Mouse (Mus musculus) lung, embryonic 15.5 days (tissue): Measurements from ENCODE around the gene Slc2a4. TPM values are rescaled to one million over a fixed set of nuclear protein-coding genes. Genes with fewer than 3 reads are reported as not detected.

Experiments
- ATAC-seq: fragments of 200-750 bp; cut with Nextera tagmentation; 2 replicates; pipeline ENCODE4 v1.8.0; 2017; ENCODE audit warnings: moderate number of reproducible peaks, borderline replicate concordance; ENCODE audit not compliant: low FRiP score, low TSS enrichment; ENCODE audit errors: extremely low read depth
- H3K27ac ChIP-seq: fragments of 300-500 bp; sonication (generic); 2 replicates; pipeline ENCODE4 v1.5.1; 2015; ENCODE audit warnings: moderate library complexity, mild to moderate bottlenecking, inconsistent platforms
- H3K27me3 ChIP-seq: fragments of 300-500 bp; sonication (generic); 2 replicates; pipeline ENCODE4 v1.6.1; 2015; ENCODE audit warnings: inconsistent platforms
- H3K36me3 ChIP-seq: fragments of 300-500 bp; sonication (generic); 2 replicates; pipeline ENCODE4 v1.6.1; 2015; ENCODE audit warnings: inconsistent platforms
- H3K4me1 ChIP-seq: fragments of 300-500 bp; sonication (generic); 2 replicates; pipeline ENCODE4 v1.6.1; 2015; ENCODE audit warnings: inconsistent platforms
- H3K4me2 ChIP-seq: fragments of 300-500 bp; sonication (generic); 2 replicates; pipeline ENCODE4 v1.6.1; 2015; ENCODE audit warnings: inconsistent platforms, mild to moderate bottlenecking, moderate library complexity
- H3K4me3 ChIP-seq: fragments of 300-500 bp; sonication (generic); 2 replicates; pipeline ENCODE4 v1.5.1; 2015; ENCODE audit warnings: mild to moderate bottlenecking, inconsistent platforms
- H3K9ac ChIP-seq: fragments of 300-500 bp; sonication (generic); 2 replicates; pipeline ENCODE4 v1.6.1; 2015; ENCODE audit warnings: inconsistent platforms
- H3K9me3 ChIP-seq: fragments of 300-500 bp; sonication (generic); 2 replicates; pipeline ENCODE4 v1.6.1; 2016; ENCODE audit warnings: inconsistent platforms
- WGBS: fragments of 180-500 bp; shearing (Covaris S2); methylation state at CpG from one replicate; pipeline ENCODE4 v1.1.7; 2015; 5-methylcytosine and 5-hydroxymethylcytosine counted together
- microRNA-seq: library from miRNA; unstranded; fragments of <30 nt; microRNA quantifications from one replicate; pipeline ENCODE4, GENCODE M21; 2016
- polyA plus RNA-seq: library from polyadenylated mRNA; unstranded; fragments of >200 nt; fragmentation: Nextera tagmentation; extraction: Ambion mirVana; gene quantifications from 2 replicates; pipeline ENCODE4 v1.2.1, GENCODE M21; 2015

The Slc2a4 gene
- polyA plus RNA-seq, 1 experiment from 2014 or later = 18.0 TPM

DNA sequence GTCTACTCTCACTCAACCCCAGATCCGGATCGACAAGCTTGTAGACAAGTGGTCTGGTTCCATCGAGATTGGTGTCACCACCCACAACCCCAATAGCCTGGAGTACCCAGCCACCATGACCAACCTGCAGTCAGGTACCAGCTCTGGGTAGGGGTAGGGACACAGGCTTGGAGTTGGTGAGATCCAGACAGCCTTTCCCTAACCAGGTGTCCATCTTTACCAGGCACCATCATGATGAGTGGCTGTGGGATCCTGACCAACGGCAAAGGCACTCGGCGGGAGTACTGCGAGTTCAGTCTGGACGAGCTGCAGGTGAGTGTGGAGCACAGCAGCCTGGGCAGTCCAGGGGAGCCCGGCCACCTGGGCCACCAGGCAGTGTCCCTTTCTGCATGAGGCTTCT, 43.7 kb downstream of the Slc2a4 start:
- Histone ChIP-seq H3K27ac (no peak overlapping the region), H3K9ac (no peak overlapping the region), H3K4me2 (no peak overlapping the region), H3K4me1 (peaks cover 22% of the 10 kb centered on the region), H3K4me3 (no peak overlapping the region), H3K27me3 (no peaks in the 10 kb centered on the region), H3K9me3 (no peaks in the 10 kb centered on the region), H3K36me3 (peaks cover 59% of the 10 kb centered on the region)
- 88% methylated on average over 9 of the region's 9 CpGs for WGBS
- ATAC-seq = no peak

DNA sequence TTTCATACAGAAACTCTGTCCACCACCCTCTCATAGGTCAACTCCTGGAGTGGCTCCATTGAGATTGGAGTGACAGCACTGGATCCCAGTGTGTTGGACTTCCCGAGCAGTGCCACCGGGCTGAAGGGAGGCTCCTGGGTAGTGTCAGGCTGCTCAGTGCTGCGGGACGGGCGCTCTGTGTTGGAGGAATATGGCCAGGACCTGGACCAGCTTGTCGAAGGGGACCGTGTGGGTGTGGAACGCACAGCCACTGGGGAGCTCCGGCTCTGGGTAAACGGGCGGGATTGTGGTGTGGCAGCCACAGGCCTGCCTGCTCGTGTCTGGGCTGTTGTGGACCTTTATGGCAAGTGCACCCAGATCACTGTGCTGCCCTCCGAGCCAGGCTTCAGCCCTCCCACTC, 45.0 kb downstream of the Slc2a4 start:
- 87% methylated on average over 13 of the region's 13 CpGs for WGBS
- peaks cover 45% of the 10 kb centered on the region for H3K36me3 ChIP-seq

DNA sequence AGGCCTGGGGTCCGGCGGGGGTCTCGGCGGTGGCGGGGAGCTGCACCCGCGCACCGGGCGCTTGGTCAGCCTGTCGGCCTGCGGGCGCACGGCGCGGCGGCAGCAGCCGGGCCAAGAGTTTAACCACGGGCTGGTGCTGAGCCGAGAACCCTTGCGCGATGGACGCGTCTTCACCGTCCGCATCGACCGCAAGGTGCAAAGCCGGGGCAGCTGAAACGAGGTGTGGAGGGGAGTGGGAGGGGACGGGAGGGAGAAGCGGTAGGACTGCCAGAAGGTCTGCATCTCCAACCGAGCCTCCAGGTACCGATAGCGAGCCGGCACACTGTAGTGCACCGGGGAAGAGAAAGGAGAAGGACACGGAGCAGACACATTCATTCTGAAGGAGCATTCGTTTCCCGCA, 46.0 kb downstream of the Slc2a4 start:
- H3K4me1 ChIP-seq = peaks cover 26% of the 10 kb centered on the region
- no peaks in the 10 kb centered on the region for H3K27me3 ChIP-seq
- no peaks in the 10 kb centered on the region for H3K9me3 ChIP-seq
- H3K4me2 ChIP-seq = peak overlapping the region; percentile 95
- H3K9ac ChIP-seq = peak overlapping the region; percentile 77
- H3K27ac ChIP-seq = peak overlapping the region; percentile 98
- ATAC-seq = no peak; the same call in 1 of the 2 replicates
- under 1% methylated on average over 39 of the region's 39 CpGs for WGBS
- peak overlapping the region; percentile 88 for H3K4me3 ChIP-seq
- peaks cover 35% of the 10 kb centered on the region for H3K36me3 ChIP-seq

More for the DNA sequence above, 45.0 kb downstream of the Slc2a4 start:
- H3K9me3 ChIP-seq = no peaks in the 10 kb centered on the region
- no peak for ATAC-seq
- H3K27me3 ChIP-seq = no peaks in the 10 kb centered on the region
- peak overlapping the region; percentile 95 for H3K4me2 ChIP-seq
- peak overlapping the region; percentile 88 for H3K4me3 ChIP-seq
- no peak overlapping the region for H3K27ac ChIP-seq
- peak overlapping the region; percentile 77; the same call in 1 of the 2 replicates for H3K9ac ChIP-seq
- peaks cover 26% of the 10 kb centered on the region for H3K4me1 ChIP-seq

DNA sequence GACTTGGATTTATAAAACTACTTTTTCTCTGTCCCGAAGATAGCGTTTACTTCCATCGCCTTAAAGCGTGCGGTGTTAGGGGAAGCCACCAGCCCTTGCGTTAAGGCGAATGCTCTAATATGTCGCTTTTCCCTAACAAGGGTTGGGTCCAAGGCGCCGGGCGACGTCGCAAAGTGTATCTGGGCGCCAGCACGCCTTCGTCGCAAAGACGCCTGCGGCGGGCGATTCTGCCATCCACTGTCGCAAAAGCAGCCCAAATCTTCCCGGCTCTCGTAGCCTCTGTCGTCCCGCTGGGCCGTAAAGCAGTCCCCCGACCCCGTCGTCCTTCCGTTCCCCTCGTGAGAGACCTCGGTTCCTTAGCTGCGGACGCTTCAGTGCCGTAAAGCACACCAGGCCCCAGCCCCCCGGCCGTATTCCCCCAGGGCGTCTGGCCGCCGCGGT, 46.6 kb downstream of the Slc2a4 start:
- Histone ChIP-seq H3K27ac (peak overlapping the region; percentile 98), H3K27me3 (no peaks in the 10 kb centered on the region), H3K9me3 (no peaks in the 10 kb centered on the region)

DNA sequence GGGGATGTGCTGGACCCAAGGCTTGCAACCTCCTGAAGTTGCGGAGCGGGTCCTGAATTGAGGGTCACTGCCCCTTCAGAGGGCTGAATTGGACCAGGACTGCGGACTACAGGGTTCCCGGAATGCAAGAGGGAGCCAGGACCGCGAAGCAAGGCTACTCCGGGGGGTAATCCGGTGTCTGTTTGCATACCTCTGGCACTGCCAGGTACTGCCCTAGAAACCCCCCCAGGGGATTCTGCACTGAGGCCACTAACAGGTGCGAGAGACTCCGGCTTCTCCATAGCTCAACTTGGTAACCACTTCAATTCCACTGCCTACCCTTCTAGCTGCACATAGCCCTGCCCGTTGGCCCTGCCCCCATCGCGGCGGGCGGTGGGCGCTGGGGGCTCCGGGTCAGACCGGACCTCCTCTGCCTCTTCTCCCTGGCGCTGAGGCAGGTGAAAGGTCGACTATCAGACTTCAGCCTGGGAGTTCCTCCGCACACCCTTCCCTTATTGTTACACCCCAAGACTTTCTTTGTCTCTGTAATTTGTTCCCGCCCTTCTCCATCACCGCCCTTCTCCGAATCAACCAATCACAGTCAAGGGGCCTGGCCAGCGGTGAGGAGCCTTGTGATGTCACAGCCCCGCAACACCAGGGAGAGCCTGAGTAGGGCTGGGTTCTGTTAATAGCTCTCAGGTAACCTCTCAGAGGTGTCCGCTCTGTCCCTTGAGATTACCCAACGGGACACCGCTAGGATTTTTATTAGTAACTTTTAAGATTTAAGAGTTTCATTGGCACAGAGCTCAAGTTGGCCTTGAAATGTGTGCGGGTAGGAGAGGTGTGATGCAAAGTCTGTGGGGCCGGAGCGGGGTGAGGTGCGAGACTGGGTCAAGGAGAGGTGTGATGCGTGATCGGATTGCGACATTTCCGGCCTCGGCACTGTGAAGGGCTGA, 47.2 kb downstream of the Slc2a4 start, which contains the start of the genes 2810408A11Rik and Neurl4:
2810408A11Rik (minus strand) TSS at position 517 of the 935 bp plus-strand sequence.
Neurl4 (plus strand) TSS at position 602 of the 935 bp plus-strand sequence.
- Histone ChIP-seq H3K4me3 (peak within 1 kb of the TSS; percentile 88), H3K9ac (peak within 1 kb of the TSS; percentile 77), H3K9me3 (no peaks in the 10 kb centered on the region), H3K27me3 (no peaks in the 10 kb centered on the region), H3K4me1 (peaks cover 26% of the 10 kb centered on the region), H3K36me3 (peaks cover 23% of the 10 kb centered on the region), H3K27ac (peak within 1 kb of the TSS; percentile 98), H3K4me2 (peak within 1 kb of the TSS; percentile 95)
- peak; percentile 93 for ATAC-seq
- WGBS = under 1% methylated on average over 38 of the region's 38 CpGs

More for the DNA sequence above, 46.6 kb downstream of the Slc2a4 start:
- H3K9ac ChIP-seq = peak overlapping the region; percentile 77
- WGBS = under 1% methylated on average over 42 of the region's 42 CpGs
- H3K4me1 ChIP-seq = peaks cover 26% of the 10 kb centered on the region
- H3K4me2 ChIP-seq = peak overlapping the region; percentile 95
- ATAC-seq = peak; percentile 80
- peak overlapping the region; percentile 88 for H3K4me3 ChIP-seq
- peaks cover 30% of the 10 kb centered on the region for H3K36me3 ChIP-seq

DNA sequence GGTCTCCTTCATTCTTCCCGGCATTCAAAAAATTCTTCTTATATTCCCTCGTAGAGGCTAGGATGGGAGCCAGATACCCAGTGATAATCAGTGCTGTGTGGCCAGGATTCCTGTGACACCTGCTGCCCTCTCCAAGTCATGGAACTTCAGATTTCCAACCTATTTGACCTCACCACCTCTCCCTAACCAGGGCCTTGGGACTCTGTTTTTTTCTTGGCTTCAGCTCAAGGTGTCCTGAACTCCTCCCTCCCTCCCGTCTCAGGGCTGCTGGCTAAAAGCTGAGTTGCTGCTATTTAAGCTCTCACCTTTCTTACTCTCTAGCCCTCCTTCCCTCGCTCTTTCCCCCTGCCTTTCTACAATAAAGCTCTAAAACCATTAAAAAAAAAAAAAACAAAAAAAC, 48.1 kb downstream of the Slc2a4 start:
- Histone ChIP-seq H3K4me3 (peak overlapping the region; percentile 88), H3K4me2 (peak overlapping the region; percentile 95), H3K9ac (peak overlapping the region; percentile 77), H3K27ac (peak overlapping the region; percentile 98), H3K36me3 (peaks cover 15% of the 10 kb centered on the region), H3K9me3 (no peaks in the 10 kb centered on the region), H3K27me3 (no peaks in the 10 kb centered on the region), H3K4me1 (peaks cover 26% of the 10 kb centered on the region)
- WGBS = 9% methylated on average over 4 of the region's 4 CpGs
- ATAC-seq = no peak

DNA sequence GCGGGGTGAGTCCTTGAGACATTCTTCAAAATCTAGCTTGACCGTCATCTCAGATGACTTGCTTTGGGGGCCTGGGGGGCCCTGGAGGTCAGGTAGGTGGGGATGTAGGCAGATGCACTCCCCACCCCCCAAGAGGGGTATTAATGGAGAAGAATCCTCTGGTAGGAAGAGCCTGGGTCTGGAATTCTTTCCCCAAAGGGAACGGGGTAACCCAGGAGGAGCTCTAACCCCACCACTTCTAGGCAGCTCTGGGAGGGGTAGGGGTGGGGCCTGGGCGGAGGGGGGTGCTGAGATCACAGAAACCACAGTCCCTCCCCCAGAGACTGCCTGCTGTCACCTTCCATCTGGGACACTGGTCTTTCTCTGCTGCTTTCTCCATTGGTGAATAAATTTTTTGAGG, 52.7 kb downstream of the Slc2a4 start, which contains the start of gene Acap1:
Acap1 (minus strand) TSS at position 249 of the 400 bp plus-strand sequence.
- H3K36me3 ChIP-seq = no peaks in the 10 kb centered on the region
- WGBS = 59% methylated on average over 4 of the region's 4 CpGs
- H3K4me2 ChIP-seq = no peak within 1 kb of the TSS; the same call in 1 of the 2 replicates
- peaks cover 24% of the 10 kb centered on the region for H3K4me1 ChIP-seq
- no peaks in the 10 kb centered on the region for H3K27me3 ChIP-seq
- H3K9me3 ChIP-seq = no peaks in the 10 kb centered on the region
- no peak for ATAC-seq
- H3K9ac ChIP-seq = no peak within 1 kb of the TSS
- H3K4me3 ChIP-seq = no peak within 1 kb of the TSS
- no peak within 1 kb of the TSS for H3K27ac ChIP-seq

DNA sequence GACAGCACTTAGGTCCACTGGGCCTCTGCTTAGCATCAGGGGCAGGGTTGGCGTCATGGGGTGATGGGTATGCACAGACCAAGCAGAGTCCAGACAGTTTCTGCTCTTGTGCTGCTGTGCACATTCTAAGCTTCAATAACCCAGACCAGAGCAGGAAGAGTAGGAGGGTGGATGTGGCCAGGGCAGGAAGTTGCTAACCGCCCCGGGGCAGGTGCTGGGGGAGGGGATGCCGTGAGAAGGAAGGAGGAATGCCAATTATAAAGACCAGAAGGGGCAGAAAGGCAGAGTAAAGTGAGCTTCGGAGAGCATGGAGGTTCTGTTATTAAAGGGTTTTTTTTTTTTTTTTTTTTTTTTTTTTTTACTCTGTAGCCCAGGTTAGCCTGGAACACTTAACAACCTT, 53.3 kb downstream of the Slc2a4 start:
- H3K4me3 ChIP-seq = no peak overlapping the region
- no peak overlapping the region for H3K27ac ChIP-seq
- H3K9ac ChIP-seq = no peak overlapping the region
- H3K36me3 ChIP-seq = no peaks in the 10 kb centered on the region
- no peak for ATAC-seq
- no peak overlapping the region; the same call in 1 of the 2 replicates for H3K4me2 ChIP-seq
- WGBS = 76% methylated on average over 5 of the region's 5 CpGs
- H3K9me3 ChIP-seq = no peaks in the 10 kb centered on the region
- H3K27me3 ChIP-seq = no peaks in the 10 kb centered on the region
- peaks cover 21% of the 10 kb centered on the region for H3K4me1 ChIP-seq

Small RNA genes within 50 kb of the gene (microRNA-seq; reads per million reads assigned to microRNA genes)
- not detected for gene Gm44349

Other genes with a start within 250 kb of the Slc2a4 start
- 26.7 and 31.6 TPM in 2 replicates for gene Polr2a, start 189.6 kb downstream of the Slc2a4 start, polyA plus RNA-seq
- gene Slc35g3, start 186.2 kb downstream of the Slc2a4 start, polyA plus RNA-seq = 0.19 and 0.26 TPM in 2 replicates
- gene Zbtb4, start 182.3 kb downstream of the Slc2a4 start, polyA plus RNA-seq = 2.6 and 3.0 TPM in 2 replicates
- gene Chrnb1, start 152.2 kb downstream of the Slc2a4 start, polyA plus RNA-seq = 15.7 and 15.8 TPM in 2 replicates
- gene Fgf11, start 146.3 kb downstream of the Slc2a4 start, polyA plus RNA-seq = 1.2 and 1.3 TPM in 2 replicates
- gene Tmem102, start 142.6 kb downstream of the Slc2a4 start, polyA plus RNA-seq = 6.3 and 7.3 TPM in 2 replicates
- not detected in 2 replicates for gene Gm39566, start 132.9 kb downstream of the Slc2a4 start, polyA plus RNA-seq
- not detected in 2 replicates for gene Spem2, start 129.7 kb downstream of the Slc2a4 start, polyA plus RNA-seq
- not detected in 2 replicates for gene Spem1, start 126.0 kb downstream of the Slc2a4 start, polyA plus RNA-seq
- gene Nlgn2, start 110.4 kb downstream of the Slc2a4 start, polyA plus RNA-seq = 5.5 and 6.5 TPM in 2 replicates
- 434 and 473 TPM in 2 replicates for gene Tmem256, start 109.7 kb downstream of the Slc2a4 start, polyA plus RNA-seq
- gene Plscr3, start 101.8 kb downstream of the Slc2a4 start, polyA plus RNA-seq = 110 and 119 TPM in 2 replicates
- 9.2 and 9.6 TPM in 2 replicates for gene Tnk1, start 89.5 kb downstream of the Slc2a4 start, polyA plus RNA-seq
- gene Tmem95, start 70.2 kb downstream of the Slc2a4 start, polyA plus RNA-seq = not detected in 2 replicates
- gene Kctd11, start 66.8 kb downstream of the Slc2a4 start, polyA plus RNA-seq = 8.1 and 8.6 TPM in 2 replicates
- 1.4 and 5.0 TPM in 2 replicates for gene Acap1, start 52.6 kb downstream of the Slc2a4 start, polyA plus RNA-seq
- gene 2810408A11Rik, start 47.2 kb downstream of the Slc2a4 start, polyA plus RNA-seq = 11.9 and 13.0 TPM in 2 replicates
- gene Neurl4, start 47.1 kb downstream of the Slc2a4 start, polyA plus RNA-seq = 7.1 and 8.0 TPM in 2 replicates
- 81.7 and 82.2 TPM in 2 replicates for gene Gps2, start 34.3 kb downstream of the Slc2a4 start, polyA plus RNA-seq
- gene Eif5a, start 26.2 kb downstream of the Slc2a4 start, polyA plus RNA-seq = 1,673 and 1,693 TPM in 2 replicates
- gene Ybx2, start 12.4 kb downstream of the Slc2a4 start, polyA plus RNA-seq = 2.8 and 3.0 TPM in 2 replicates
- gene Cldn7, start 16.6 kb upstream of the Slc2a4 start, polyA plus RNA-seq = 154 and 170 TPM in 2 replicates
- 22.3 and 25.4 TPM in 2 replicates for gene Ctdnep1, start 33.0 kb upstream of the Slc2a4 start, polyA plus RNA-seq
- 106 and 111 TPM in 2 replicates for gene Elp5, start 34.3 kb upstream of the Slc2a4 start, polyA plus RNA-seq
- gene Gabarap, start 43.0 kb upstream of the Slc2a4 start, polyA plus RNA-seq = 453 and 455 TPM in 2 replicates
- gene Phf23, start 47.6 kb upstream of the Slc2a4 start, polyA plus RNA-seq = 75.0 and 78.2 TPM in 2 replicates
- gene Dvl2, start 52.4 kb upstream of the Slc2a4 start, polyA plus RNA-seq = 34.7 and 40.3 TPM in 2 replicates
- gene Acadvl, start 67.2 kb upstream of the Slc2a4 start, polyA plus RNA-seq = 73.9 and 81.3 TPM in 2 replicates
- gene Dlg4, start 68.8 kb upstream of the Slc2a4 start, polyA plus RNA-seq = 5.6 and 5.9 TPM in 2 replicates
- 0.23 and 0.29 TPM in 2 replicates for gene Asgr1, start 105.9 kb upstream of the Slc2a4 start, polyA plus RNA-seq
- gene Asgr2, start 144.5 kb upstream of the Slc2a4 start, polyA plus RNA-seq = 0.19 and 0.47 TPM in 2 replicates
- gene Mgl2, start 182.1 kb upstream of the Slc2a4 start, polyA plus RNA-seq = 3.9 and 4.3 TPM in 2 replicates
- gene Clec10a, start 208.0 kb upstream of the Slc2a4 start, polyA plus RNA-seq = 0.65 and 1.2 TPM in 2 replicates